Mouse (Mus musculus): ENCODE data around the gene Mtnr1b. TPM values are rescaled to one million over a fixed set of nuclear protein-coding genes. Genes with fewer than 3 reads are reported as not detected.

Gene Mtnr1b
- polyA plus RNA-seq (2016; fragmentation: Nextera tagmentation; extraction: Ambion mirVana) = not detected in 2 replicates

DNA sequence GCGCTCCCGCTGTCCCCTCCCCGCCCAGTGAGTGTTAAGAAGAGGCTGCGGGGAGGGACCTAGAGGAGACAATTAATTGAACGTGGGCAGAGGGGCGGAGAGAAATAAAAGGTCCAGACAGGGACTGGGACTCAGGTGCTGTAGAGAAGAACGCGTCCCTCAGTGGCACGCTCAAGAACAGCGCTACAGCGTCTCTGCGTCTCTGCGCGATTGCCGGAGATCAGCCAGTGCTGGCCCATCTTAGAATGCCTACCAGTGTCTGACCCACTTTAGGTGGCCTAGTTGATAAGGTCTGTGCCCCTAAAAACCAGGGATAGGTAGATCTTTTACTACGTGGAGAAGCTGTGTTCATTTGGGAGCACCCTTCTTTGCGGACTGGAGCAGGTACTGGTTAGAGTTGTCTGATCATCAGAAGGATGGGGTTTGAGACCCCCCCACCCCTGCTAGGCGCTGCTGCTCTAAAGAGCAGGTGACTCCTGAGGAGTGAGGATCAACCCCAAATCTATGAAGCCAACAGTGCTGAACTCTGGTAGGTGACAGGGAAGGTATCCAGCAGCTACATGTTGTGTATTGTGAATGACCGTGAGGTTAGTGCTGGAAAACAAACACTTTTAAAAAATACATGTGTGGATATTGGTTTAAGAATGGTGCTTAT is at the start of gene Mtnr1b:
Gene Mtnr1b, minus strand, starts transcription at position 51 of the 655 bp plus-strand sequence.
- H3K4me1 ChIP-seq (replicated peaks) = no peaks in the 10 kb centered on the region
- H3K9me3 ChIP-seq = no peaks in the 10 kb centered on the region
- H3K36me3 ChIP-seq = no peaks in the 10 kb centered on the region
- H3K27ac ChIP-seq = no peak within 1 kb of the TSS
- WGBS = 56% methylated on average over 19 of the region's 19 CpGs
- H3K4me3 ChIP-seq = no peak within 1 kb of the TSS
- H3K27me3 ChIP-seq (ENCODE audit: insufficient read depth, poor library complexity, severe bottlenecking) = peaks cover 15% of the 10 kb centered on the region
- DNase-seq (ENCODE audit: low spot score) = no peak

DNA sequence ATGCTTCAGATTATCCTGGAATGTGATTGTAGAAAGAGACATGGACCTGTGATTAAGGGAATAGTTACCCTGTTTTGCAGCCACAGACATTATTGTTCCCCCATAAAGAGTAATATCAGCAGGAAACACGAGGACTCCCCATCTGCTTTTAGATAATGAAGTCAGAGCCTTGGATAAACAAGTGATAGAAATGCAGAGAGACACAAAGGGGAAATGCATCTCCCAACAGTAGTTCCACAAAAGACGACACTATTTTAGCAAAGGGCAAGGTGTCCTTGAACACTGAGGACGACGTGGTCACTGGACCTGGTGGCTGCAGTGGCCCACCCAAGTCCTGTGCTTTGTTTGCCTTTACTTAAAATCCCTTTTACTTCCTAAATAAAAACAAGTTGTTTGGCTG is 45.9 kb upstream of the Mtnr1b start:
- Histone ChIP-seq H3K4me3 (no peak overlapping the region), H3K27me3 (ENCODE audit: insufficient read depth, poor library complexity, severe bottlenecking) (no peaks in the 10 kb centered on the region), H3K27ac (no peak overlapping the region), H3K36me3 (peaks cover 34% of the 10 kb centered on the region), H3K4me1 (replicated peaks) (no peaks in the 10 kb centered on the region), H3K9me3 (no peaks in the 10 kb centered on the region)
- 89% methylated on average over 4 of the region's 4 CpGs for WGBS
- no peak for DNase-seq (ENCODE audit: low spot score)

GRCm38 (mm10) chr9:15919373-15920005 is 45.1 kb upstream of the Mtnr1b start:
- DNase-seq (ENCODE audit: low spot score) = no peak
- Histone ChIP-seq H3K36me3 (peaks cover 42% of the 10 kb centered on the region), H3K9me3 (no peaks in the 10 kb centered on the region), H3K4me1 (replicated peaks) (no peaks in the 10 kb centered on the region), H3K4me3 (no peak overlapping the region), H3K27me3 (ENCODE audit: insufficient read depth, poor library complexity, severe bottlenecking) (no peaks in the 10 kb centered on the region), H3K27ac (no peak overlapping the region)
- WGBS = 67% methylated on average over 5 of the region's 5 CpGs

- Histone ChIP-seq H3K9me3 (no peaks in the 10 kb centered on the region), H3K36me3 (peaks cover 33% of the 10 kb centered on the region), H3K27ac (no peak overlapping the region), H3K4me3 (no peak overlapping the region), H3K4me1 (replicated peaks) (no peaks in the 10 kb centered on the region), H3K27me3 (ENCODE audit: insufficient read depth, poor library complexity, severe bottlenecking) (no peaks in the 10 kb centered on the region)
- no peak for DNase-seq (ENCODE audit: low spot score)
These were observed 42.2 kb upstream of the Mtnr1b start for GRCm38 (mm10) chr9:15916600-15916999.

DNA sequence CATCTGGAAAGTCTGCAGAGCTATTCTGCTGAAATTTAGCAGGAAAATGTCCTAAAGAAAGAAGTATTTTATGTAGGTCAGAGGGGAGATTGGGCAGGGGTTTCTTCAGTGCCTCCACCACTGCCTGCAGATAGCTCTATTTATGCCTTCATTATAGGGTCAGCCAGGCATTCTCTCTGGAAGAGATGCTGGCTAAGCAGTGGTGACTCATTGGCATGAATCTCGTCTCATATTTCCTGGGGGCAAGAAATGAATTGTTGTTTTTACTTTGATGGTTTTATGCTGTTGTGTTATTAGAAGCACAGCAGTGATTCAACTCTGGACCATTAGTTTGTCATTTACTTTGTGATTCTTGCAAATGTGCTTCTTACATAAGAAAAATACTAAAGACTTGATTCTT is 38.4 kb upstream of the Mtnr1b start:
- no peaks in the 10 kb centered on the region for H3K4me1 ChIP-seq (replicated peaks)
- WGBS = 63% methylated on average over 1 of the region's 1 CpGs
- no peak for DNase-seq (ENCODE audit: low spot score)
- H3K4me3 ChIP-seq = no peak overlapping the region
- H3K9me3 ChIP-seq = no peaks in the 10 kb centered on the region
- peaks cover 20% of the 10 kb centered on the region for H3K36me3 ChIP-seq
- H3K27me3 ChIP-seq (ENCODE audit: insufficient read depth, poor library complexity, severe bottlenecking) = no peaks in the 10 kb centered on the region
- H3K27ac ChIP-seq = no peak overlapping the region

- peaks cover under 1% of the 10 kb centered on the region; the same call in 1 of the 2 replicates for H3K36me3 ChIP-seq
- no peaks in the 10 kb centered on the region for H3K4me1 ChIP-seq (replicated peaks)
- H3K9me3 ChIP-seq = no peaks in the 10 kb centered on the region
- no peak for DNase-seq (ENCODE audit: low spot score)
- 89% methylated on average over 2 of the region's 2 CpGs for WGBS
- no peaks in the 10 kb centered on the region for H3K27me3 ChIP-seq (ENCODE audit: insufficient read depth, poor library complexity, severe bottlenecking)
- no peak overlapping the region for H3K27ac ChIP-seq
- no peak overlapping the region for H3K4me3 ChIP-seq
These were observed 35.2 kb upstream of the Mtnr1b start for GRCm38 (mm10) chr9:15909397-15910113.

DNA sequence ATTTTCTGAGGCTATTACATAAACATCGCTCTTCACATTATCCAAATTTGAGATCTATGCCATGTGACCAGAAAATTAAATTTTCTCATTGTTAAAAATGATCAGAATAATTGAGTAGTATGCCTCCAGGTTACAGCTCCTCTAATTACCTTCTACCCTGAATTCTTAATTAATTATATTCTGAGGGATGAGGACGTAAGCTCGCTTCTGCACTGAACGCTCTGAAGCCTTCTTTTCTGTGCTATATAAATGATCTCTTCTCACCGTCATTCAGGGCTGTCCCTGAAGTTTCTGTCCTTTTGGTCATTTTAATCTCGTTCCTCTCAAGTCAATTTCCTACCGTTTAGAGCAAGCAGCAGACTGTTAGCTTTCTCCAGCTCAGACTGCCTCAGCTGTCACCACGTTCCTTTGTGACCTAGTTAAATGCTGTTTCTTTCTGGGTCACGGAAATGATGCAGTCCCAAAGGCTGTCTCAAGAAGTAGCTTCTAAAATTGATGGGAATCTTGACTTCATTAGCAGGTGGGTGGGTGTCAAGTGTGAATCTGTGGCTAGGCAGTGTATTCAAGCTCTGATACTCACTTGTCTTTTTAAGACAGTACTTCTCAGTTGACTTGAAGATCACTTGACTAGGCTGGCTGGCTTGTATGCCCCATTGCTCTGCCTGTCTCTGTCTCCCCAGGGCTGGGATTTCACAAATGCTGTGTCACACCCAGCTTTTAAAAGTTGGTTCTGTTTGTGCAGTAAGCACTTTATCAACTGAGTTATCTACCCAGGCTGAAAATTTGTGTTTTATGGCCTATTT is 29.8 kb upstream of the Mtnr1b start:
- Histone ChIP-seq H3K4me3 (no peak overlapping the region), H3K9me3 (no peaks in the 10 kb centered on the region), H3K36me3 (no peaks in the 10 kb centered on the region), H3K27me3 (ENCODE audit: insufficient read depth, poor library complexity, severe bottlenecking) (no peaks in the 10 kb centered on the region), H3K27ac (no peak overlapping the region), H3K4me1 (replicated peaks) (no peaks in the 10 kb centered on the region)
- WGBS = 70% methylated on average over 9 of the region's 9 CpGs
- DNase-seq (ENCODE audit: low spot score) = no peak

DNA sequence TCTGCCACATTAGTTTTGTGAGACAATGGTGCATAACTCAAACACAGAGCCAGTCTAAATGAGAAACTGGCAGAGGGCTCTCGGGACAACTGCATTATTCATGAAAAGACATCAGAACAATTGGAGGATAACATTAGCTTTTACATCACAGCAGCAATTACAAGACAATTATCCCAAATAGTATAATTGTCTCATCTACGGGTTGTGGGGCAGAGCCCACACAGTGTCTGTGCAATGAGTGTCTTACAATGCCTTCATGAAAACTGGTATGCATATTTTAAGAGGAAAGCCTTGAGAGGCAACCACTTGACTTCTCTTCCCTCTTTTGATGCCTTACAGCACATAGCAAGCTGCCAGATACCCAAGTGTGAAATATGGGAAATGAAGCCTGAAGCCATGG is 23.8 kb upstream of the Mtnr1b start:
- H3K9me3 ChIP-seq = no peaks in the 10 kb centered on the region
- H3K4me1 ChIP-seq (replicated peaks) = no peaks in the 10 kb centered on the region
- no peak overlapping the region for H3K4me3 ChIP-seq
- no peak overlapping the region for H3K27ac ChIP-seq
- no peaks in the 10 kb centered on the region for H3K36me3 ChIP-seq
- DNase-seq (ENCODE audit: low spot score) = no peak
- no peaks in the 10 kb centered on the region for H3K27me3 ChIP-seq (ENCODE audit: insufficient read depth, poor library complexity, severe bottlenecking)
- 78% methylated on average over 2 of the region's 2 CpGs for WGBS

DNA sequence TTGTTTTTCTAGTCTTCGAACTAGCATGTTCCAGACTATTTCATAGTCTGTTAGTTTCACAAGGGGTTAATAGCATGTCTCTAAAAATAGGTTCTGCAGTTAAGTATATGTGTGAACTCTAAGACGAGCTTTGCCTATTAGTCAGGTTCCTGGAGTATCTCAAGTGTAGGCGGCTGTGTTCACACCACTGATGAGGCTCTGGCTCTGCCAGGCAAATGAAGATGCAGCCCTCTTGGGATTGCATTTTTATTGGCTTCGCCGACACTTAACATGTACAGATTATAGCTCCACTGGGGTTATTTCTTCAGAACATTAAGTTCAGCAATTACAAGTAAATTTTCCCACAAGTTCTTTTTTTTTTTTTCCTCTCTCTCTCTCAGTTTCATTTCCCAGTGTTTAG is 12.4 kb upstream of the Mtnr1b start:
- no peak overlapping the region for H3K27ac ChIP-seq
- WGBS = 88% methylated on average over 5 of the region's 5 CpGs
- no peak for DNase-seq (ENCODE audit: low spot score)
- H3K4me1 ChIP-seq (replicated peaks) = no peaks in the 10 kb centered on the region
- H3K36me3 ChIP-seq = no peaks in the 10 kb centered on the region
- no peaks in the 10 kb centered on the region for H3K27me3 ChIP-seq (ENCODE audit: insufficient read depth, poor library complexity, severe bottlenecking)
- no peak overlapping the region for H3K4me3 ChIP-seq
- H3K9me3 ChIP-seq = no peaks in the 10 kb centered on the region

GRCm38 (mm10) chr9:15880754-15881153 is 6.4 kb upstream of the Mtnr1b start:
- Histone ChIP-seq H3K27me3 (ENCODE audit: insufficient read depth, poor library complexity, severe bottlenecking) (no peaks in the 10 kb centered on the region), H3K4me1 (replicated peaks) (no peaks in the 10 kb centered on the region), H3K9me3 (no peaks in the 10 kb centered on the region), H3K27ac (no peak overlapping the region), H3K4me3 (no peak overlapping the region), H3K36me3 (no peaks in the 10 kb centered on the region)
- no peak for DNase-seq (ENCODE audit: low spot score)

DNA sequence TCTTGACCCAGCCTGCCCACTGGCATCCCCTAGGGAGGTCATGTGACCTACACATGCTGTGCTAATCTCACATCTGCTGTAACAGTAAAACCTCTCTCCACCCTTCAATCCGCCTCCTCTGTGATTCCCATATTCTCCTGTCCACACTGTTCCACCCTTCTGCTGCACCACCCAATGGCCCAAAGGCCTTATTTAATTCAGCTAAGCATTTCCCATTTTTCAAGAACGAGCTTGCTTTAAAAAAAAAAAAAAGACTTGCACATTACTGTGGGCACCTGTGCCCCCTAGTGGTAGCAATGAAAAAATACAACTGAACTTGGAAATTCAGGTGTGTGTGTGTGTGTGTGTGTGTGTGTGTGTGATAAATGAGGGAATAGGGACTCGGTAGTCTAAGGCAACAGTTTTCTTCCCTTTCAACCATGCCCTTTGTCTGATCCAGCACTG is 5.8 kb upstream of the Mtnr1b start:
- Histone ChIP-seq H3K27ac (no peak overlapping the region), H3K36me3 (no peaks in the 10 kb centered on the region), H3K4me1 (replicated peaks) (no peaks in the 10 kb centered on the region), H3K4me3 (no peak overlapping the region), H3K27me3 (ENCODE audit: insufficient read depth, poor library complexity, severe bottlenecking) (peaks cover 3% of the 10 kb centered on the region; the same call in 1 of the 2 replicates), H3K9me3 (no peaks in the 10 kb centered on the region)
- peak; percentile 29 for DNase-seq (ENCODE audit: low spot score)
- WGBS = 29% methylated on average over 3 of the region's 3 CpGs

DNA sequence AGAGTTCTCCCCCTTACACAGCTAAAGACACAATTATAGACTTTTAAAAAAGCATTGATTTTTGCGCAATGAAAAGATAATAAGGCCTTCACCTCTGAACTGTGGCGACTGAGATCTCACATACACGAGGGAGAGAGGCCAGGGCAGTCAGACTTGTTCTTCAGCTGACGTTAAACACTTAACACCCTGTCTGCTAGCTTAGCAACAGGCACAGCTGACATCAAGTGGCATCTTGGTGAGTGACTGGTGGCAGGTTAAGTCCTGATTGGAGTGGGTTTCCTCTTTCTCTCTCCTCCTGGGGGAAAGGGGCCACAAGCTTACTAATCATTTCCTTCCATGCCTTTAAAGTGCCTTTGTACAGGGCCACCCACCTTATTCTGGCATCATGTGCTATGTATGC is 4.3 kb downstream of the Mtnr1b start:
- H3K27me3 ChIP-seq (ENCODE audit: insufficient read depth, poor library complexity, severe bottlenecking) = peaks cover 12% of the 10 kb centered on the region
- H3K4me1 ChIP-seq (replicated peaks) = no peaks in the 10 kb centered on the region
- WGBS = 74% methylated on average over 4 of the region's 4 CpGs
- no peaks in the 10 kb centered on the region for H3K9me3 ChIP-seq
- no peak for DNase-seq (ENCODE audit: low spot score)
- no peaks in the 10 kb centered on the region for H3K36me3 ChIP-seq
- H3K4me3 ChIP-seq = no peak overlapping the region
- H3K27ac ChIP-seq = no peak overlapping the region
